ENCODE assay signal across 8 mouse cellular contexts in the genomic region with DNA sequence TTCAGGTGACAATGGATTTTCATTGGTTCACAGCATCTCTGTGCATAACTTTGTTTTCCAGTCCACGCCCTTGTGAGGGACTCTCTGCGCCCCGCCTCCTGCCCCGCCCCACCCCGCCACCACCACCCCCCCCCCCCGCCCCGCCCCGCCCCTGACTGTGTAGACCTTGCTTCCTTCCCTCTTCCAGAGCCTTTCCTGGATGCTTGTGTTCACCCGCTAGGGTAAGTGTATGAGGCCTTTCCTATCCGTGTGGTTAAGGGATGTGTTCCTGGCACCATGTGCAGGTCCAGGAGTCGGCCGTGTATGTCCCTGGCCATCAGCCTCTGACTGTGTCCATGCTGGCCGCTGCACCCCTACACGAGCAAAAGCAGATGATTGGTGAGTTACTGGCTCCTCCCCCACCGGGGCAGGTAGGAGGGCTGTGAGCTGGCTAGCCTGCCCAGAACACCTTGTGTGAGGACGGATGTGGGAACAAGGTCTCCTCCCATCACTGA. TPM values are rescaled to one million over a fixed set of nuclear protein-coding genes. Genes with fewer than 3 reads are reported as not detected.
DNase-seq lines count a peak whose midpoint lies in the region; ATAC-seq and TF ChIP-seq lines count a peak whose summit lies in the region.

No protein-coding gene starts in this region.

- no peak overlapping the region for H3K27ac ChIP-seq in forebrain, embryonic 12.5 days
- H3K27ac ChIP-seq in lung, embryonic 14.5 days (ENCODE audit: low read depth), result no peak overlapping the region

- ATAC-seq in forebrain, embryonic 12.5 days (ENCODE audit: low FRiP score), result no peak
- peak; percentile 65 for ATAC-seq in lung, embryonic 14.5 days (ENCODE audit: insufficient read depth)
- ATAC-seq in neutrophil, adult 5-6 weeks (ENCODE audit: extremely low read depth, insufficient number of reproducible peaks, low FRiP score, poor library complexity, severe bottlenecking), result peak; percentile 79

- H3K36me3 ChIP-seq in E14TG2a.4 (ENCODE audit: insufficient read depth, low read length), result peaks cover 13% of the 10 kb centered on the region
- H3K36me3 ChIP-seq in forebrain, embryonic 12.5 days (replicated peaks), result peaks cover 15% of the 10 kb centered on the region
- peaks cover 11% of the 10 kb centered on the region; the same call in 1 of the 2 replicates for H3K36me3 ChIP-seq in lung, embryonic 14.5 days (ENCODE audit: insufficient read depth)

- H3K9me3 ChIP-seq in E14TG2a.4 (ENCODE audit: low read length), result no peaks in the 10 kb centered on the region
- H3K9me3 ChIP-seq in forebrain, embryonic 12.5 days, result no peaks in the 10 kb centered on the region
- H3K9me3 ChIP-seq in lung, embryonic 14.5 days (ENCODE audit: low read depth, low read length), result no peaks in the 10 kb centered on the region

- 5% methylated on average over 11 of the region's 16 CpGs for WGBS in forebrain, embryonic 12.5 days
- WGBS in lung, embryonic 14.5 days, result 6% methylated on average over 13 of the region's 16 CpGs

- no peaks in the 10 kb centered on the region for H3K27me3 ChIP-seq in E14TG2a.4 (ENCODE audit: insufficient read depth, low read length)
- H3K27me3 ChIP-seq in forebrain, embryonic 12.5 days, result no peaks in the 10 kb centered on the region
- no peaks in the 10 kb centered on the region for H3K27me3 ChIP-seq in lung, embryonic 14.5 days (ENCODE audit: insufficient read depth, low read length)

- no peak for TF ChIP-seq CTCF in E14TG2a.4 (conservative IDR thresholded peaks at IDR 0.05; ENCODE audit: low read length)
- TF ChIP-seq CTCF in brain, embryonic 14.5 days (IDR thresholded peaks at IDR 0.05; ENCODE audit: borderline replicate concordance, extremely low read depth, insufficient read depth, insufficient read length), result no peak
- no peak for TF ChIP-seq CTCF in lung, embryonic 14.5 days (IDR thresholded peaks at IDR 0.05; ENCODE audit: low read depth)

- DNase-seq in brain, embryonic 14.5 days (ENCODE audit: low read depth), result peak; percentile 35
- peak; percentile 65 for DNase-seq in kidney, adult 18-20 months
- DNase-seq in lung, embryonic 14.5 days, result peak; percentile 37
- DNase-seq in adipocyte (ENCODE audit: low spot score), result no peak
- DNase-seq in frontal cortex, postnatal 14 days (ENCODE audit: low spot score in 2 of 2), result no peak

- H3K4me3 ChIP-seq in E14TG2a.4 (replicated peaks; ENCODE audit: low read length), result peak overlapping the region; percentile 57
- H3K4me3 ChIP-seq in forebrain, embryonic 12.5 days (replicated peaks), result peak overlapping the region; percentile 30
- peak overlapping the region; percentile 12; the same call in 1 of the 2 replicates for H3K4me3 ChIP-seq in lung, embryonic 14.5 days (ENCODE audit: low read depth, low read length)

- peak overlapping the region; percentile 50 for H3K4me2 ChIP-seq in forebrain, embryonic 12.5 days
- peak overlapping the region; percentile 57 for H3K4me2 ChIP-seq in lung, embryonic 14.5 days

- H3K9ac ChIP-seq in forebrain, embryonic 12.5 days, result no peak overlapping the region; the same call in 1 of the 2 replicates
- H3K9ac ChIP-seq in lung, embryonic 14.5 days, result no peak overlapping the region

- peaks cover 19% of the 10 kb centered on the region for H3K4me1 ChIP-seq in E14TG2a.4 (replicated peaks; ENCODE audit: low read depth, low read length)
- no peaks in the 10 kb centered on the region; the same call in 1 of the 2 replicates for H3K4me1 ChIP-seq in forebrain, embryonic 12.5 days
- H3K4me1 ChIP-seq in lung, embryonic 14.5 days (ENCODE audit: insufficient read depth), result no peaks in the 10 kb centered on the region

- no peak for TF ChIP-seq POLR2A in brain, embryonic 14.5 days (IDR thresholded peaks at IDR 0.05; ENCODE audit: borderline replicate concordance, extremely low read depth, insufficient read depth, insufficient read length, poor library complexity, severe bottlenecking)

RNA-seq across cellular contexts. Expression of gene Pabpc1l, which starts 22.0 kb away (rescaled TPM):
- polyA plus RNA-seq in brain, embryonic 14.5 days (2012; rRNA removed), result 2.7 and 2.8 TPM in 2 replicates
- 1.2 and 1.8 TPM in 2 replicates for polyA plus RNA-seq in forebrain, embryonic 12.5 days (2016; fragmentation: Nextera tagmentation; extraction: Ambion mirVana)
- polyA plus RNA-seq in lung, embryonic 14.5 days (2014; fragmentation: Nextera tagmentation; extraction: Ambion mirVana), result 1.1 and 1.8 TPM in 2 replicates
- total RNA-seq in neutrophil, adult 5-6 weeks (2017), result 0.37 and 6.4 TPM in 2 replicates

RNA-seq across cellular contexts. Expression of gene Stk4, which starts 22.9 kb away (rescaled TPM):
- polyA plus RNA-seq in brain, embryonic 14.5 days (2012; rRNA removed), result 21.7 and 24.8 TPM in 2 replicates
- polyA plus RNA-seq in forebrain, embryonic 12.5 days (2016; fragmentation: Nextera tagmentation; extraction: Ambion mirVana), result 37.3 and 42.8 TPM in 2 replicates
- polyA plus RNA-seq in lung, embryonic 14.5 days (2014; fragmentation: Nextera tagmentation; extraction: Ambion mirVana), result 30.7 and 33.7 TPM in 2 replicates
- total RNA-seq in neutrophil, adult 5-6 weeks (2017), result 434 and 452 TPM in 2 replicates

RNA-seq across cellular contexts. Expression of gene Tomm34, which starts 23.7 kb away (rescaled TPM):
- 30.8 and 36.0 TPM in 2 replicates for polyA plus RNA-seq in brain, embryonic 14.5 days (2012; rRNA removed)
- 50.2 TPM in 2 replicates for polyA plus RNA-seq in forebrain, embryonic 12.5 days (2016; fragmentation: Nextera tagmentation; extraction: Ambion mirVana)
- 54.2 and 54.4 TPM in 2 replicates for polyA plus RNA-seq in lung, embryonic 14.5 days (2014; fragmentation: Nextera tagmentation; extraction: Ambion mirVana)
- 63.2 and 77.7 TPM in 2 replicates for total RNA-seq in neutrophil, adult 5-6 weeks (2017)

RNA-seq across cellular contexts. Expression of gene Ywhab, which starts 52.5 kb away (rescaled TPM):
- polyA plus RNA-seq in brain, embryonic 14.5 days (2012; rRNA removed), result 139 and 214 TPM in 2 replicates
- polyA plus RNA-seq in forebrain, embryonic 12.5 days (2016; fragmentation: Nextera tagmentation; extraction: Ambion mirVana), result 339 and 340 TPM in 2 replicates
- 316 and 319 TPM in 2 replicates for polyA plus RNA-seq in lung, embryonic 14.5 days (2014; fragmentation: Nextera tagmentation; extraction: Ambion mirVana)
- total RNA-seq in neutrophil, adult 5-6 weeks (2017), result 48.5 and 49.7 TPM in 2 replicates

Comparison
In these comparisons a context has a peak if more than half of its experiments do, and no peak if none do; other contexts are left out.
1. DNase-seq: peak in brain, embryonic 14.5 days (single experiment), kidney, adult 18-20 months (single experiment) and lung, embryonic 14.5 days (single experiment); none in adipocyte (single experiment) and frontal cortex, postnatal 14 days (0 of 2).
2. Peak in every context shown above with its lines, with median percentiles within 50 percentile points of each other: H3K4me3 ChIP-seq.